Mouse (Mus musculus) MEL (cell line): ENCODE measurements around the gene Cdc123. TPM values are rescaled to one million over a fixed set of nuclear protein-coding genes. Genes with fewer than 3 reads are reported as not detected.

Experiments used
- DNase-seq: peaks from one replicate; pipeline ENCODE4 v3.0.0; 2011; ENCODE audit warnings: low read depth, low spot score
- H3K27ac ChIP-seq: 2 replicates; pipeline ENCODE4 v1.5.1; 2012; ENCODE audit warnings: low read depth, mild to moderate bottlenecking, control low read depth, low read length, moderate library complexity; ENCODE audit not compliant: control insufficient read depth
- H3K27me3 ChIP-seq, 2 experiments: fragments of 150-350 bp in 1 of 2; sonication (generic) in 1 of 2; 2 replicates each; pipeline ENCODE4 v1.6.1; 2012; ENCODE audit warnings: low read length in 2 of 2, mild to moderate bottlenecking in 2 of 2, improper control_type of control experiment in 1 of 2, moderate library complexity in 1 of 2; ENCODE audit not compliant: insufficient read depth in 2 of 2, control insufficient read depth in 1 of 2
- H3K36me3 ChIP-seq, 2 experiments: 2 replicates each; pipeline ENCODE4 v1.6.1; 2012 to 2014; ENCODE audit warnings: low read length in 2 of 2, improper control_type of control experiment in 1 of 2, inconsistent platforms in 1 of 2, mild to moderate bottlenecking in 1 of 2; ENCODE audit not compliant: insufficient read depth in 2 of 2, control insufficient read depth in 1 of 2
- H3K4me1 ChIP-seq, 2 experiments: fragments of 150-350 bp in 1 of 2; sonication (generic) in 1 of 2; 2 replicates each; pipeline ENCODE4 v1.6.1; 2012; ENCODE audit warnings: low read length in 2 of 2, improper control_type of control experiment in 1 of 2, mild to moderate bottlenecking in 1 of 2; ENCODE audit not compliant: insufficient read depth in 2 of 2, control insufficient read depth in 1 of 2
- H3K4me3 ChIP-seq, 2 experiments: fragments of 150-350 bp in 1 of 2; sonication (generic) in 1 of 2; 2 replicates each; pipeline ENCODE4 v1.5.1; 2012; ENCODE audit warnings: low read depth in 2 of 2, low read length in 2 of 2, mild to moderate bottlenecking in 2 of 2, moderate library complexity in 2 of 2, control low read depth in 1 of 2, improper control_type of control experiment in 1 of 2; ENCODE audit not compliant: control insufficient read depth in 1 of 2, insufficient read depth in 1 of 2
- H3K79me2 ChIP-seq: 2 replicates; pipeline ENCODE4 v1.6.1; 2012; ENCODE audit warnings: mild to moderate bottlenecking, low read length, moderate library complexity; ENCODE audit not compliant: control insufficient read depth, poor library complexity, insufficient read depth
- H3K9ac ChIP-seq: 2 replicates; pipeline ENCODE4 v1.6.1; 2012; ENCODE audit warnings: low read depth, mild to moderate bottlenecking, control low read depth, low read length, moderate library complexity; ENCODE audit not compliant: control insufficient read depth, poor library complexity, severe bottlenecking
- H3K9me3 ChIP-seq: fragments of 150-350 bp; sonication (generic); replicated peaks from 2 replicates; pipeline ENCODE4 v1.6.1; 2012; ENCODE audit warnings: mild to moderate bottlenecking, low read length, improper control_type of control experiment, moderate library complexity; ENCODE audit not compliant: insufficient read depth
- CHD2 ChIP-seq: IDR thresholded peaks from 2 replicates; pipeline ENCODE4 v1.6.1; 2011; ENCODE audit warnings: low read length, improper control_type of control experiment
- ELF1 ChIP-seq: IDR thresholded peaks from 2 replicates; pipeline ENCODE4 v1.6.1; 2014; ENCODE audit warnings: low read depth, mild to moderate bottlenecking, inconsistent platforms, low read length, improper control_type of control experiment, moderate library complexity
- GABPA ChIP-seq: IDR thresholded peaks from 2 replicates; pipeline ENCODE4 v1.6.1; 2012; ENCODE audit warnings: low read depth, mild to moderate bottlenecking, inconsistent platforms, low read length, improper control_type of control experiment, moderate library complexity
- GATA1 ChIP-seq: IDR thresholded peaks from 2 replicates; pipeline ENCODE4 v1.6.1; 2011; ENCODE audit warnings: low read depth, low read length, improper control_type of control experiment
- HCFC1 ChIP-seq: IDR thresholded peaks from 2 replicates; pipeline ENCODE4 v1.6.1; 2012; ENCODE audit warnings: low read depth, mild to moderate bottlenecking, inconsistent platforms, low read length, improper control_type of control experiment, moderate library complexity
- MEF2A ChIP-seq: IDR thresholded peaks from 2 replicates; pipeline ENCODE4 v1.6.1; 2014; ENCODE audit warnings: low read depth, mild to moderate bottlenecking, inconsistent platforms, low read length, improper control_type of control experiment; ENCODE audit not compliant: poor library complexity, insufficient replicate concordance, severe bottlenecking; ENCODE audit errors: extremely low read depth
- MYB ChIP-seq: IDR thresholded peaks from 2 replicates; pipeline ENCODE4 v1.6.1; 2011; ENCODE audit warnings: mild to moderate bottlenecking, low read depth, low read length, improper control_type of control experiment
- MYC ChIP-seq: IDR thresholded peaks from 2 replicates; pipeline ENCODE4 v1.6.1; 2011; ENCODE audit warnings: low read depth, mild to moderate bottlenecking, low read length, improper control_type of control experiment, moderate library complexity
- NELFE ChIP-seq: IDR thresholded peaks from 2 replicates; pipeline ENCODE4 v1.6.1; 2011; ENCODE audit warnings: low read depth, low read length, improper control_type of control experiment
- NRF1 ChIP-seq: IDR thresholded peaks from 2 replicates; pipeline ENCODE4 v1.6.1; 2014; ENCODE audit warnings: low read depth, mild to moderate bottlenecking, inconsistent platforms, low read length, improper control_type of control experiment, moderate library complexity; ENCODE audit not compliant: poor library complexity, insufficient read depth, severe bottlenecking
- RAD21 ChIP-seq: IDR thresholded peaks from 2 replicates; pipeline ENCODE4 v1.6.1; 2011; ENCODE audit warnings: mild to moderate bottlenecking, low read depth, low read length, improper control_type of control experiment
- RCOR1 ChIP-seq: IDR thresholded peaks from 2 replicates; pipeline ENCODE4 v1.6.1; 2012; ENCODE audit warnings: low read depth, mild to moderate bottlenecking, inconsistent platforms, low read length, improper control_type of control experiment
- TAL1 ChIP-seq: IDR thresholded peaks from 2 replicates; pipeline ENCODE4 v1.6.1; 2012; ENCODE audit warnings: mild to moderate bottlenecking, inconsistent platforms, low read length, moderate library complexity, mixed read lengths
- TBP ChIP-seq: IDR thresholded peaks from 2 replicates; pipeline ENCODE4 v1.8.0; 2011; ENCODE audit warnings: low read depth, low read length, improper control_type of control experiment
- UBTF ChIP-seq: IDR thresholded peaks from 2 replicates; pipeline ENCODE4 v1.6.1; 2012; ENCODE audit warnings: low read depth, mild to moderate bottlenecking, inconsistent platforms, low read length, improper control_type of control experiment, moderate library complexity, borderline replicate concordance; ENCODE audit not compliant: insufficient read depth
- USF2 ChIP-seq, 2 experiments: IDR thresholded peaks; 2 replicates each; pipeline ENCODE4 v1.6.1; 2011 to 2012; ENCODE audit warnings: improper control_type of control experiment in 2 of 2, low read length in 2 of 2, borderline replicate concordance in 1 of 2, inconsistent platforms in 1 of 2, low read depth in 1 of 2, mild to moderate bottlenecking in 1 of 2; ENCODE audit not compliant: insufficient read depth in 1 of 2
- ZKSCAN1 ChIP-seq: IDR thresholded peaks from 2 replicates; pipeline ENCODE4 v1.6.1; 2012; ENCODE audit warnings: low read depth, mild to moderate bottlenecking, inconsistent platforms, low read length, improper control_type of control experiment, moderate library complexity
- ZNF384 ChIP-seq: IDR thresholded peaks from 2 replicates; pipeline ENCODE4 v1.6.1; 2012; ENCODE audit warnings: low read depth, mild to moderate bottlenecking, inconsistent platforms, low read length, improper control_type of control experiment
- polyA plus RNA-seq, 2 experiments: library from polyadenylated mRNA; stranded (reverse) in 1 of 2; unstranded in 1 of 2; fragments of >175 nt in 1 of 2; fragments of >200 nt in 1 of 2; gene quantifications; 2 replicates each; pipeline versions ENCODE4 v1.2.1 to v1.2.4; 2012; ENCODE audit warnings: low replicate concordance in 2 of 2, low read depth in 1 of 2; ENCODE audit not compliant: insufficient read length in 2 of 2, insufficient read depth in 1 of 2, missing spikeins in 1 of 2
- total RNA-seq: library from RNA; depleted of rRNA; stranded (reverse); fragments of 300-350 nt; gene quantifications from 2 replicates; pipeline ENCODE4 v1.2.3, GENCODE M21; 2012

Cdc123 gene
- total and polyA plus RNA-seq, 3 experiments, result 190 to 770 (median 338) TPM

DNA sequence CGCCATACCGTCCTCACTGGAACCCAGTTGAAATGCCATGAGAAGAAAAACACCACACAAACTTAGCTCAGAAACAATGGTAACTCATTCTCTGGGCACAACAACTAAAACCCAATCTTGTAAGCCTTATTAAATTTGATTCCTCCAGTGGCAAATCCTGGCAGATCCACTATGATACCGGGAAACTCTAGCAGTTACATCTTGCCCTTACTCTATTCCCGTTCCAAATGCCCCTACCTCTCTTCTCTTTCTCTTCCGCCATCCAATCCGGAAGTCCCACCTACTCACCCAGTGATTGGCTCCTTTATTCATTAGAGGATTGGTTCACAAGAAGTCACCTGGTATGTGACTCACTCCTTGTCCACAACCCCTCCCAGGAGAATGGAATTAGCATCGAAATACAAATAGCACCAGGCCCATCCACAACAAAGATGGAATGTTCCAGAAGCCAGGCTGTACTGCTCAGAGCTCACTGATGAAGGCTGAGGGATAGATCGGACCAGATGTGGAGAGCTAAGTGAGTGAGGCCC is 84.4 kb downstream of the Cdc123 start:
- Histone ChIP-seq H3K4me3 (no peak overlapping the region), H3K27me3 (peaks cover 0 to 2% of the 10 kb centered on the region in 2 experiments; a peak in 2 of 4 replicates), H3K9ac (no peak overlapping the region), H3K9me3 (no peaks in the 10 kb centered on the region), H3K79me2 (no peaks in the 10 kb centered on the region), H3K4me1 (no peaks in the 10 kb centered on the region), H3K36me3 (no peaks in the 10 kb centered on the region), H3K27ac (no peak overlapping the region)
- TF ChIP-seq MYB, result no peak
- no peak for TF ChIP-seq HCFC1
- TF ChIP-seq RAD21, result no peak
- no peak for TF ChIP-seq ELF1
- no peak for TF ChIP-seq USF2 (IDR thresholded peaks at IDR 0.05; ENCODE audit: borderline replicate concordance in 1 of 2, insufficient read depth in 1 of 2, low read depth in 1 of 2, low read length in 2 of 2)
- no peak for TF ChIP-seq NELFE
- TF ChIP-seq TBP, result no peak
- no peak for TF ChIP-seq RCOR1
- TF ChIP-seq GABPA, result no peak
- no peak for TF ChIP-seq UBTF
- TF ChIP-seq NRF1, result no peak
- TF ChIP-seq CHD2, result no peak
- DNase-seq, result no peak

DNA sequence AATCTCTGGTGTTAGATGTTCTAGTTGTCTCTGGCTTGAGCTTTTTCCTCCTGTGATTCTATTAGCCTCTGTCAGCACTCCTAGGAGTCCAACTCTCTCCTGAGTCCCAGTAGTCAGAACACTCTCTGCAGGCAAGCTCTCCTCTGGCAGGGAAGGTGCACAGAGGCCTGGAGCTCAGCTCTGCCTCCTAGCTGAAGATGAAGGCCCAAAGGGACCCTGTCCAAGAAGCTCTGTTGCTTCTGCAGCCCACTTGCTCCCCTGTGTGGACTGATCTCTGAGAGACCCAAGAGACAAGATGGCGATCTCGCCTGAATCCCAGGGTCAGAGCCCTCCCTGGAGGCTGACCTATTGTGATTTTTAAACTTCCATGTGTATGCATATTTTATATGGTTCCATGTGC is 86.4 kb downstream of the Cdc123 start:
- Histone ChIP-seq H3K27me3 (peaks cover 0 to 2% of the 10 kb centered on the region in 2 experiments; a peak in 2 of 4 replicates), H3K9me3 (no peaks in the 10 kb centered on the region)
- TF ChIP-seq ZKSCAN1, result no peak
- no peak for TF ChIP-seq MEF2A
- TF ChIP-seq TAL1, result no peak
- TF ChIP-seq GABPA, result no peak
- no peak for TF ChIP-seq GATA1
- TF ChIP-seq ZNF384, result no peak
- no peak for TF ChIP-seq MYC
- TF ChIP-seq, all 39 proteins: peak for 0
- H3K4me3 ChIP-seq, result no peak overlapping the region
- no peak overlapping the region for H3K9ac ChIP-seq
- H3K36me3 ChIP-seq, result no peaks in the 10 kb centered on the region
- no peak overlapping the region for H3K27ac ChIP-seq
- H3K4me1 ChIP-seq, result no peaks in the 10 kb centered on the region
- no peak for DNase-seq
- no peaks in the 10 kb centered on the region for H3K79me2 ChIP-seq
